Mouse (Mus musculus) forebrain, embryonic 16.5 days (tissue): ENCODE measurements around the gene Nr2c2ap. TPM values are rescaled to one million over a fixed set of nuclear protein-coding genes. Genes with fewer than 3 reads are reported as not detected.

Experiments
- ATAC-seq: fragments of 200-750 bp; cut with Nextera tagmentation; 2 replicates; pipeline ENCODE4 v1.8.0; 2017; ENCODE audit warnings: mild to moderate bottlenecking, moderate library complexity
- H3K27ac ChIP-seq: fragments of 300-500 bp; sonication (generic); 2 replicates; pipeline ENCODE4 v1.5.1; 2014; ENCODE audit warnings: low read length, control low read depth
- H3K27me3 ChIP-seq: fragments of 300-500 bp; sonication (generic); replicated peaks from 2 replicates; pipeline ENCODE4 v1.6.1; 2014; ENCODE audit warnings: low read length; ENCODE audit not compliant: control insufficient read depth, insufficient read depth
- H3K36me3 ChIP-seq: fragments of 300-500 bp; sonication (generic); 2 replicates; pipeline ENCODE4 v1.6.1; 2014; ENCODE audit not compliant: control insufficient read depth, insufficient read depth
- H3K4me1 ChIP-seq: fragments of 300-500 bp; sonication (generic); replicated peaks from 2 replicates; pipeline ENCODE4 v1.6.1; 2014; ENCODE audit warnings: low read length; ENCODE audit not compliant: control insufficient read depth, insufficient read depth
- H3K4me2 ChIP-seq: fragments of 300-500 bp; sonication (generic); 2 replicates; pipeline ENCODE4 v1.6.1; 2014; ENCODE audit warnings: mild to moderate bottlenecking, low read length, control low read depth
- H3K4me3 ChIP-seq: fragments of 300-500 bp; sonication (generic); replicated peaks from 2 replicates; pipeline ENCODE4 v1.5.1; 2014; ENCODE audit warnings: mild to moderate bottlenecking, low read length, control low read depth
- H3K9ac ChIP-seq: fragments of 300-500 bp; sonication (generic); replicated peaks from 2 replicates; pipeline ENCODE4 v1.6.1; 2014; ENCODE audit warnings: low read depth, low read length, control low read depth
- H3K9me3 ChIP-seq: fragments of 300-500 bp; sonication (generic); 2 replicates; pipeline ENCODE4 v1.6.1; 2016; ENCODE audit warnings: low read length; ENCODE audit not compliant: control insufficient read depth
- WGBS: fragments of 180-500 bp; shearing (Covaris S2); extraction: QIAGEN DNeasy Blood & Tissue Kit; methylation state at CpG from one replicate; pipeline ENCODE4 v1.1.7; 2014; 5-methylcytosine and 5-hydroxymethylcytosine counted together
- polyA plus RNA-seq: library from polyadenylated mRNA; unstranded; fragments of >200 nt; fragmentation: Nextera tagmentation; extraction: Ambion mirVana; gene quantifications from 2 replicates; pipeline ENCODE4 v1.2.1, GENCODE M21; 2015

The Nr2c2ap gene
- polyA plus RNA-seq, 1 experiment from 2014 or later = 44.8 TPM

GRCm38 (mm10) chr8:70152537-70153257, 21.6 kb downstream of the Nr2c2ap start:
- ATAC-seq = peak; percentile 97

GRCm38 (mm10) chr8:70157240-70157800, 26.2 kb downstream of the Nr2c2ap start:
- no peak overlapping the region for H3K27ac ChIP-seq
- no peak overlapping the region for H3K4me2 ChIP-seq
- H3K4me1 ChIP-seq = peaks cover 7% of the 10 kb centered on the region
- H3K27me3 ChIP-seq = no peaks in the 10 kb centered on the region
- H3K9ac ChIP-seq = no peak overlapping the region
- 95% methylated on average over 1 of the region's 1 CpGs for WGBS
- H3K9me3 ChIP-seq = no peaks in the 10 kb centered on the region
- H3K4me3 ChIP-seq = no peak overlapping the region
- H3K36me3 ChIP-seq = no peaks in the 10 kb centered on the region
- no peak for ATAC-seq

More at GRCm38 (mm10) chr8:70152537-70153257, 21.6 kb downstream of the Nr2c2ap start:
- Histone ChIP-seq H3K27me3 (no peaks in the 10 kb centered on the region), H3K9me3 (no peaks in the 10 kb centered on the region), H3K4me2 (peak overlapping the region; percentile 34), H3K4me1 (peaks cover 4% of the 10 kb centered on the region), H3K9ac (no peak overlapping the region), H3K4me3 (no peak overlapping the region), H3K27ac (no peak overlapping the region), H3K36me3 (no peaks in the 10 kb centered on the region)
- WGBS = 14% methylated on average over 22 of the region's 22 CpGs

DNA sequence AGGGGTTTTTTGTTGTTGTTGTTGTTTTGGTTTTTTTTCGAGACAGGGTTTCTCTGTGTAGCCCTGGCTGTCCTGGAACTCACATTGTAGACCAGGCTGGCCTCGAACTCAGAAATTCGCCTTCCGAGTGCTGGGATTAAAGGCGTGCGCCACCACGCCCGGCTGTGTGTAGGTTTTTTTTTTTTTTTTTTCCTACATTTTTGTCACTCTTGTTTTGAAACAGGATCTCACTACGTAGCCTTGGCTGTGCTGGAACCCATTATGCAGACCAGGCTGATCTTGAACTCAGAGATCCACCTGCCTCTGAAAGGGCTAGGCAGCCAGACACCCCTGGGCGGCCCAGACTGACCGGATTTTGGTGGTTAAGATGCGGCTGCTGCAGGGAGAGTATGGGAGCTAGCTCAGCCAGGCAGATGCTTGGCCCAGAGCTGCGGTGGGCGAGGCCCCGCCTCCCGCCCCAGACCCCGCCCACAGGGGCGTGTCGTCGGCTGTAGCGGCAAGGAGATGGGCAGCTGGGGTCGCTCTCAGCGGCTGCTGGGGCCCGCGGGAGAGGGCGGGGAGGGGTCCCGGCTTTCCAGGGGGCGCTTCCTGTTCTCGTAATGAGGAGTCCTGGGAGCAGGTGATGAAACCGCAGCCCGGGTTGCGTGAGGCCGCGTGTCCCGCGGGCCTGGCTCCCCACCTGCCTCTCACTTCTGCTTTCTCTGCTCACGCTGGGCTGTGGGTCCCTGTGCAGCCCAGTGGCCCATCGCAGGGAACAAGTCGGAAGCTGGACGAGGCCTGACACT, 27.1 kb downstream of the Nr2c2ap start:
- peaks cover 3% of the 10 kb centered on the region; the same call in 1 of the 2 replicates for H3K4me1 ChIP-seq
- no peaks in the 10 kb centered on the region for H3K9me3 ChIP-seq
- no peaks in the 10 kb centered on the region for H3K36me3 ChIP-seq
- no peaks in the 10 kb centered on the region for H3K27me3 ChIP-seq
- ATAC-seq = peak; percentile 97
- H3K9ac ChIP-seq = peak overlapping the region; percentile 65
- WGBS = 13% methylated on average over 38 of the region's 40 CpGs
- peak overlapping the region; percentile 52 for H3K4me3 ChIP-seq
- peak overlapping the region; percentile 59 for H3K4me2 ChIP-seq
- no peak overlapping the region for H3K27ac ChIP-seq

- H3K27me3 ChIP-seq = no peaks in the 10 kb centered on the region
- peaks cover 3% of the 10 kb centered on the region; the same call in 1 of the 2 replicates for H3K4me1 ChIP-seq
- no peak for ATAC-seq
- H3K36me3 ChIP-seq = no peaks in the 10 kb centered on the region
- no peak overlapping the region for H3K9ac ChIP-seq
- no peaks in the 10 kb centered on the region for H3K9me3 ChIP-seq
- no peak overlapping the region for H3K4me3 ChIP-seq
- H3K27ac ChIP-seq = no peak overlapping the region
- 85% methylated on average over 4 of the region's 4 CpGs for WGBS
- no peak overlapping the region for H3K4me2 ChIP-seq
Measured at GRCm38 (mm10) chr8:70159211-70159610, 28.1 kb downstream of the Nr2c2ap start.

DNA sequence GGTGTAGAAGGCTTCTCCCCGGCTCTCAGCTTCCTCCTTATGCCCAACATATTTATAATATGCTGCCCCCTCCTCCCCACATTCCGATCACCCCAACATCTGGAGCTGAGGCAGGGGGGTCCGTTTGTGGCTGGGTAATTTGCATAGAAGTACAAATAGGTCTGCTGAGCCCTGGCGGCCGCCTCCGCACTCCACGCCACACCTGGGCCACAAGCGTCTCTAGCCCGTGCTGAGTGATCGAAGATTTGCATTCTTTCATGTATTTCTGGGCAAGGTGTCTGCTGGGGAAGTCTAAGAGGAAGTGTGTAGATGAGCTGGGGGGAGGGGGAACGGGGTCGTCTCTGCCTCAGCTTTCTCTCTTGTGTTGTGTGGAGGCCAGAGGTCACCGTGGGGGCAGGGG, 28.9 kb downstream of the Nr2c2ap start:
- Histone ChIP-seq H3K27ac (no peak overlapping the region), H3K27me3 (no peaks in the 10 kb centered on the region), H3K9me3 (no peaks in the 10 kb centered on the region), H3K36me3 (no peaks in the 10 kb centered on the region), H3K4me2 (no peak overlapping the region), H3K4me1 (peaks cover 3% of the 10 kb centered on the region; the same call in 1 of the 2 replicates), H3K4me3 (no peak overlapping the region), H3K9ac (no peak overlapping the region)
- no peak for ATAC-seq
- WGBS = 69% methylated on average over 13 of the region's 13 CpGs

DNA sequence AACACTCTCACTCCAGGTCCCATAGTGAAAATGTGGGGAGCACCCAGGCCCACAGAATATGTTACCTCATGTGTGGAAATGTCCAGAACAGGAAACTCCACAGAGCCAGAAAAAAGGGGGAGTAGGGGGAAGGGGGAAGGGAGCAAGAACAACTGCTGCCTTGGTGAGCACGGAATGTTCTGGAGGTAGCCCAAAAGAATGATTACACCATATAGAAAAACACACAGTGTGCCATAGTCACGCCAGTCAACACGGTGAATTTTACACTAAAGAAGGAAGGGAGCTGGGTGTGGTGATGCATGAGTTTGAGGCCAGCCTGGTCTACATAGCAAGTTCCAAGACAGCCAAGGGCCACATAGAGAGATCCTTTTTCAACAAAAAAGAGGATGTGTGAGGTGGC, 32.2 kb downstream of the Nr2c2ap start:
- WGBS = 79% methylated on average over 3 of the region's 3 CpGs
- no peak overlapping the region for H3K4me2 ChIP-seq
- no peak overlapping the region for H3K9ac ChIP-seq
- no peak for ATAC-seq
- peaks cover 9% of the 10 kb centered on the region for H3K4me1 ChIP-seq
- no peaks in the 10 kb centered on the region for H3K27me3 ChIP-seq
- no peaks in the 10 kb centered on the region for H3K36me3 ChIP-seq
- no peaks in the 10 kb centered on the region for H3K9me3 ChIP-seq
- H3K27ac ChIP-seq = no peak overlapping the region
- H3K4me3 ChIP-seq = no peak overlapping the region

DNA sequence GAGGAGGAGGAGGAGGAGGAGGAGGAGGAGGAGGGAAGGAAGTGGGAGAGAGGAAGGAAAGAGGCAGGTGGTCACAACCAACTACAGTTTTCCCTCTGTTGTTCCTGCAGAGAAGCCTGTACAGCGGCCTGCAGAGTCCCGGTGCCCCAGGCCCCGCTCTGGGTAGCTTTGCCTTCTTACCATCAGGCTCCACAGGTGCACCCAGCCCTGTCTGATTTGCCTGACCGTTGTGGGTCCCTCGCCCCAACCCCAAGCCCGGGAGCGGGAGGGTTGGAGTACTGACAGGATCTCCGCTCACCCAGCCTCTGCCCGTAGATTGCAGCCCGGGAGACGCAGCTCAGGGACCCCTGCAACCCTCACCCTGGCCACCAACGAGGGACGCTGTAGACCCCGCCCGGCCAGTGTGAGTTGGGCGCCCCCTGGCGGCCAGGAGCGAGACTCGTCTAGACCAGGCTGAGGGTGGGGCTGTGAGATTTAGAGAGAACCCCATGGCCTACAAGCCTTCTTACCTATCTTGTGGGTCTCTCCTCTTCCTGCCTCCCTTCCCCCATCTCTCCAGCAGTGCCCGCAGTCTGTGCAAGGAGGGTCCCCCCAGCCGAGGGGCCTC, 35.5 kb downstream of the Nr2c2ap start:
- peak overlapping the region; percentile 50 for H3K9ac ChIP-seq

DNA sequence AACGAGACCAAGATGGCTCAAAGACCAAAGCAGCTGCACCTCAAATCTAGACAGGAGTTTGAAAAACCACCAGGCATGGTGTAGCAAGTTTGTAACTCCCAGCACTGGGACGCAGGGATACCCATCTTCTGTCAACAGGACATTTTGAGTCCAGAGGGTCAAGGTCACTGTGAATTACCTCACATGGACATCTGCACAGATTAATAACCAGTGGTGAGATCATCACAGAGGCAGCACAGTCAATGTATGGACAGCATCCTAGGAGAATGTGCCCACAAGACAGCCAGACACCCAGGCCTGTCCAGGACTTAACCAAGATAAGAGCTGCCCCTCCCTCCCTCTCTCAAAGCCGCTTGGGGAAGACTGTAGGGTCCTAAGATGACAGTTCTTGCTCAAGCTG, 39.0 kb downstream of the Nr2c2ap start:
- H3K4me1 ChIP-seq = peaks cover 30% of the 10 kb centered on the region
- H3K27me3 ChIP-seq = no peaks in the 10 kb centered on the region
- H3K9ac ChIP-seq = no peak overlapping the region
- no peaks in the 10 kb centered on the region for H3K36me3 ChIP-seq
- H3K4me2 ChIP-seq = no peak overlapping the region
- WGBS = 87% methylated on average over 3 of the region's 3 CpGs
- no peak for ATAC-seq
- no peak overlapping the region for H3K27ac ChIP-seq
- no peak overlapping the region for H3K4me3 ChIP-seq
- H3K9me3 ChIP-seq = no peaks in the 10 kb centered on the region

More for the DNA sequence above, 35.5 kb downstream of the Nr2c2ap start:
- Histone ChIP-seq H3K9me3 (no peaks in the 10 kb centered on the region), H3K4me1 (peaks cover 9% of the 10 kb centered on the region), H3K4me3 (peak overlapping the region; percentile 16), H3K27me3 (no peaks in the 10 kb centered on the region), H3K4me2 (peak overlapping the region; percentile 47), H3K36me3 (no peaks in the 10 kb centered on the region), H3K27ac (no peak overlapping the region)
- peak; percentile 82 for ATAC-seq
- WGBS = 2% methylated on average over 21 of the region's 21 CpGs

DNA sequence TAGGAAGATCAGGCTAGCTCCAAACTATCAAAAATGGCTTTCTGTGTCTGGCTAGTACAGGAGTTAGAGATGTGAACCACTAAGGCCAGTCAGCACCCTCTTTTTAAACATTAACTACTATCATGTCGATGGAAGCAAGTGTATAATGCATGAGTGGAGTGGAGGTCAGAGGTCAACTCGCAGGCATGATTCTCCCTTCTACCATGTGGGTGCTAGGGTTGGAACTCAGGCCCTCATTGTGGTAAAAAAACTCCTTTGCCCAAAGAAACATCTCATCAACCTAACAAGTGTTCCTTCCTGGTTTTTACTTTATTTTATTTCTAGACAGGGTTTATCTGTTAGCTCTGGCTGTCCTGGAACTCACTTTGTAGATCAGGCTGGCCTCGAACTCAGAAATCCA, 39.6 kb downstream of the Nr2c2ap start:
- ATAC-seq = no peak
- Histone ChIP-seq H3K4me3 (no peak overlapping the region), H3K4me2 (no peak overlapping the region), H3K4me1 (peaks cover 30% of the 10 kb centered on the region), H3K27ac (no peak overlapping the region), H3K27me3 (no peaks in the 10 kb centered on the region), H3K9me3 (no peaks in the 10 kb centered on the region), H3K9ac (no peak overlapping the region), H3K36me3 (no peaks in the 10 kb centered on the region)
- 82% methylated on average over 3 of the region's 3 CpGs for WGBS
